Mouse (Mus musculus): ENCODE data around the gene Trappc2l. TPM values are rescaled to one million over a fixed set of nuclear protein-coding genes. Genes with fewer than 3 reads are reported as not detected.

Gene Trappc2l
- polyA plus RNA-seq, 1 experiment from 2014 or later, result 39.3 TPM

- DNase-seq (ENCODE audit: low spot score) (no peak), ATAC-seq (replicated peaks; ENCODE audit: low FRiP score) (no peak)
- H3K4me1 ChIP-seq (replicated peaks; ENCODE audit: control insufficient read depth, insufficient read depth, low read length), result no peaks in the 10 kb centered on the region; the same call in 1 of the 2 replicates
- H3K9ac ChIP-seq (ENCODE audit: low read length), result no peak overlapping the region
- 83% methylated on average over 2 of the region's 2 CpGs for WGBS
- H3K36me3 ChIP-seq (ENCODE audit: control insufficient read depth, insufficient read depth, low read length), result no peaks in the 10 kb centered on the region
- H3K4me3 ChIP-seq (ENCODE audit: low read depth, low read length), result no peak overlapping the region
- no peak overlapping the region for H3K4me2 ChIP-seq (ENCODE audit: low read depth, low read length, severe bottlenecking)
- H3K9me3 ChIP-seq (ENCODE audit: control insufficient read depth, low read length), result no peaks in the 10 kb centered on the region
- H3K27me3 ChIP-seq (ENCODE audit: control insufficient read depth, insufficient read depth, low read length), result no peaks in the 10 kb centered on the region; the same call in 1 of the 2 replicates
- no peak overlapping the region for H3K27ac ChIP-seq (ENCODE audit: low read depth, low read length)
Observed at GRCm38 (mm10) chr8:122661894-122662293, 50.5 kb downstream of the Trappc2l start.

- Histone ChIP-seq H3K4me2 (ENCODE audit: low read depth, low read length, severe bottlenecking) (no peak overlapping the region), H3K27me3 (ENCODE audit: control insufficient read depth, insufficient read depth, low read length) (no peaks in the 10 kb centered on the region; the same call in 1 of the 2 replicates), H3K9ac (ENCODE audit: low read length) (no peak overlapping the region), H3K27ac (ENCODE audit: low read depth, low read length) (no peak overlapping the region), H3K4me3 (ENCODE audit: low read depth, low read length) (no peak overlapping the region), H3K4me1 (replicated peaks; ENCODE audit: control insufficient read depth, insufficient read depth, low read length) (no peaks in the 10 kb centered on the region; the same call in 1 of the 2 replicates), H3K36me3 (ENCODE audit: control insufficient read depth, insufficient read depth, low read length) (no peaks in the 10 kb centered on the region), H3K9me3 (ENCODE audit: control insufficient read depth, low read length) (no peaks in the 10 kb centered on the region)
- ATAC-seq (replicated peaks; ENCODE audit: low FRiP score) (no peak), DNase-seq (ENCODE audit: low spot score) (no peak)
- WGBS, result 83% methylated on average over 3 of the region's 3 CpGs
Observed at GRCm38 (mm10) chr8:122663106-122663505, 51.7 kb downstream of the Trappc2l start.

GRCm38 (mm10) chr8:122663670-122664069, 52.2 kb downstream of the Trappc2l start:
- Histone ChIP-seq H3K4me1 (replicated peaks; ENCODE audit: control insufficient read depth, insufficient read depth, low read length) (no peaks in the 10 kb centered on the region; the same call in 1 of the 2 replicates), H3K9ac (ENCODE audit: low read length) (no peak overlapping the region), H3K27me3 (ENCODE audit: control insufficient read depth, insufficient read depth, low read length) (no peaks in the 10 kb centered on the region; the same call in 1 of the 2 replicates), H3K9me3 (ENCODE audit: control insufficient read depth, low read length) (no peaks in the 10 kb centered on the region), H3K27ac (ENCODE audit: low read depth, low read length) (no peak overlapping the region), H3K4me2 (ENCODE audit: low read depth, low read length, severe bottlenecking) (no peak overlapping the region), H3K4me3 (ENCODE audit: low read depth, low read length) (no peak overlapping the region), H3K36me3 (ENCODE audit: control insufficient read depth, insufficient read depth, low read length) (no peaks in the 10 kb centered on the region)
- ATAC-seq (replicated peaks; ENCODE audit: low FRiP score), result no peak
- no peak for DNase-seq (ENCODE audit: low spot score)
- WGBS, result 86% methylated on average over 5 of the region's 5 CpGs

GRCm38 (mm10) chr8:122665221-122665620, 53.8 kb downstream of the Trappc2l start:
- H3K9me3 ChIP-seq (ENCODE audit: control insufficient read depth, low read length), result no peaks in the 10 kb centered on the region
- no peak for ATAC-seq (replicated peaks; ENCODE audit: low FRiP score)
- WGBS, result 66% methylated on average over 8 of the region's 8 CpGs
- peaks cover 3% of the 10 kb centered on the region; the same call in 1 of the 2 replicates for H3K27me3 ChIP-seq (ENCODE audit: control insufficient read depth, insufficient read depth, low read length)
- no peaks in the 10 kb centered on the region; the same call in 1 of the 2 replicates for H3K4me1 ChIP-seq (replicated peaks; ENCODE audit: control insufficient read depth, insufficient read depth, low read length)
- no peak overlapping the region for H3K9ac ChIP-seq (ENCODE audit: low read length)
- H3K4me2 ChIP-seq (ENCODE audit: low read depth, low read length, severe bottlenecking), result no peak overlapping the region
- H3K36me3 ChIP-seq (ENCODE audit: control insufficient read depth, insufficient read depth, low read length), result no peaks in the 10 kb centered on the region
- DNase-seq (ENCODE audit: low spot score), result no peak
- H3K27ac ChIP-seq (ENCODE audit: low read depth, low read length), result no peak overlapping the region
- H3K4me3 ChIP-seq (ENCODE audit: low read depth, low read length), result no peak overlapping the region

GRCm38 (mm10) chr8:122665667-122666316, 54.4 kb downstream of the Trappc2l start:
- no peak overlapping the region for H3K27ac ChIP-seq (ENCODE audit: low read depth, low read length)
- no peaks in the 10 kb centered on the region for H3K36me3 ChIP-seq (ENCODE audit: control insufficient read depth, insufficient read depth, low read length)
- WGBS, result 83% methylated on average over 12 of the region's 14 CpGs
- H3K4me3 ChIP-seq (ENCODE audit: low read depth, low read length), result no peak overlapping the region
- ATAC-seq (replicated peaks; ENCODE audit: low FRiP score), result no peak
- no peak for DNase-seq (ENCODE audit: low spot score)
- H3K27me3 ChIP-seq (ENCODE audit: control insufficient read depth, insufficient read depth, low read length), result peaks cover 3% of the 10 kb centered on the region; the same call in 1 of the 2 replicates
- H3K9ac ChIP-seq (ENCODE audit: low read length), result no peak overlapping the region
- no peaks in the 10 kb centered on the region; the same call in 1 of the 2 replicates for H3K4me1 ChIP-seq (replicated peaks; ENCODE audit: control insufficient read depth, insufficient read depth, low read length)
- H3K9me3 ChIP-seq (ENCODE audit: control insufficient read depth, low read length), result no peaks in the 10 kb centered on the region
- no peak overlapping the region for H3K4me2 ChIP-seq (ENCODE audit: low read depth, low read length, severe bottlenecking)

Small RNAs within 50 kb of the gene (microRNA-seq; reads per million reads assigned to microRNA genes)
- not detected for gene Mir6396 (ENCODE audit: insufficient number of aligned reads)

Other genes starting within 250 kb of the Trappc2l start
- gene Zc3h18, start 235.0 kb upstream of the Trappc2l start, polyA plus RNA-seq (2014; fragmentation: Nextera tagmentation; extraction: Ambion mirVana), result 54.8 and 57.4 TPM in 2 replicates
- not detected in 2 replicates for gene Il17c, start 189.6 kb upstream of the Trappc2l start, polyA plus RNA-seq (2014; fragmentation: Nextera tagmentation; extraction: Ambion mirVana)
- 52.3 and 58.2 TPM in 2 replicates for gene Cyba, start 178.7 kb upstream of the Trappc2l start, polyA plus RNA-seq (2014; fragmentation: Nextera tagmentation; extraction: Ambion mirVana)
- 47.4 and 50.3 TPM in 2 replicates for gene Mvd, start 168.2 kb upstream of the Trappc2l start, polyA plus RNA-seq (2014; fragmentation: Nextera tagmentation; extraction: Ambion mirVana)
- 0.37 TPM in 1 of 2 replicates, not detected in the other for gene Snai3, start 150.9 kb upstream of the Trappc2l start, polyA plus RNA-seq (2014; fragmentation: Nextera tagmentation; extraction: Ambion mirVana)
- 31.2 and 36.0 TPM in 2 replicates for gene Rnf166, start 135.6 kb upstream of the Trappc2l start, polyA plus RNA-seq (2014; fragmentation: Nextera tagmentation; extraction: Ambion mirVana)
- 75.7 and 84.5 TPM in 2 replicates for gene Ctu2, start 135.5 kb upstream of the Trappc2l start, polyA plus RNA-seq (2014; fragmentation: Nextera tagmentation; extraction: Ambion mirVana)
- gene Piezo1, start 60.3 kb upstream of the Trappc2l start, polyA plus RNA-seq (2014; fragmentation: Nextera tagmentation; extraction: Ambion mirVana), result 5.8 and 5.9 TPM in 2 replicates
- 57.9 and 59.6 TPM in 2 replicates for gene Cdt1, start 43.6 kb upstream of the Trappc2l start, polyA plus RNA-seq (2014; fragmentation: Nextera tagmentation; extraction: Ambion mirVana)
- gene Aprt, start 34.7 kb upstream of the Trappc2l start, polyA plus RNA-seq (2014; fragmentation: Nextera tagmentation; extraction: Ambion mirVana), result 235 and 251 TPM in 2 replicates
- 4.5 and 5.8 TPM in 2 replicates for gene Galns, start 177 bp upstream of the Trappc2l start, polyA plus RNA-seq (2014; fragmentation: Nextera tagmentation; extraction: Ambion mirVana)
- not detected in 2 replicates for gene Pabpn1l, start 11.1 kb downstream of the Trappc2l start, polyA plus RNA-seq (2014; fragmentation: Nextera tagmentation; extraction: Ambion mirVana)
- 6.0 and 7.0 TPM in 2 replicates for gene Cbfa2t3, start 87.5 kb downstream of the Trappc2l start, polyA plus RNA-seq (2014; fragmentation: Nextera tagmentation; extraction: Ambion mirVana)
- 15.6 and 16.3 TPM in 2 replicates for gene Acsf3, start 163.8 kb downstream of the Trappc2l start, polyA plus RNA-seq (2014; fragmentation: Nextera tagmentation; extraction: Ambion mirVana)
- 0.56 and 0.92 TPM in 2 replicates for gene Cdh15, start 236.3 kb downstream of the Trappc2l start, polyA plus RNA-seq (2014; fragmentation: Nextera tagmentation; extraction: Ambion mirVana)

Measured in forebrain, embryonic 11.5 days (tissue).